Mouse (Mus musculus): ENCODE results near the gene Sugct. TPM values are rescaled to one million over a fixed set of nuclear protein-coding genes. Genes with fewer than 3 reads are reported as not detected.

Sugct gene
- polyA plus RNA-seq, 1 experiment from 2014 or later, result 2.7 TPM

DNA sequence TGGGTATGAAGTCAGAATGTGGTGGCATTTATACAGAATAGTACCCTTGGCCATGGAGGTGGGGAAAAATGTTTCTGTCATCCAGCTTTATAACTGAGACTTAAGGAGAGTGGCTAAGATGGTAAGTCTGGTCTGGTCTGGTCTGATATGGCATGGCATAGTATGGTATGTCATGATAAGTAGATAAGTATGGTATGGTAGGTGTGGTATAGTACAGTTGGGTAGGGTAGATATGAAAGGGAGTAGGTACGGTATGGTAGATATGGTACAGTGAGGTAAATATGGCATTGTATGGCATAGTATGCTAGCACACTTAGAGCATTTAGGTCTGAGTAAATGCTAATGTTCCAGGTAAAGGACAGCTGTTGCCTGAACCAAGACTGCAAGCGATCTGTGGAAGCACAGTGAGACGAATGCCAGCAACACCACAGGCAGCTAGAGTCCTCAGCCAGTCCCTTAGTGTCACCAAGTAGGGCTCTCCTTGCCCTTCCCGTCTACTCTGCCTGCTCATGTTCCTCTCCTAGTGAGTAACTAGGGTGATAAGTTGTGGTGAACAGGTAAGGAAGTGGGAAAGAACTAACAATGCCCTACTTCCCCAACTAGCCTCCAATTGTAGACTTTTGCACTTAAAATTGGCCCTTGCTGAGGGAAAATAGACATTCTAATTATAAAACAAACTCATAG, 667.4 kb downstream of the Sugct start:
- peak overlapping the region; percentile 37 for H3K4me2 ChIP-seq
- no peaks in the 10 kb centered on the region for H3K36me3 ChIP-seq
- peak overlapping the region; percentile 86 for H3K27ac ChIP-seq
- no peaks in the 10 kb centered on the region for H3K9me3 ChIP-seq (replicated peaks)
- H3K4me1 ChIP-seq (replicated peaks), result peaks cover 31% of the 10 kb centered on the region
- H3K27me3 ChIP-seq, result no peaks in the 10 kb centered on the region
- no peak overlapping the region for H3K4me3 ChIP-seq (replicated peaks)
- 35% methylated on average over 4 of the region's 4 CpGs for WGBS (ENCODE audit: insufficient replicate concordance)
- DNase-seq, result no peak
- peak; percentile 99 for ATAC-seq (ENCODE audit: low read depth)
- no peak overlapping the region for H3K9ac ChIP-seq

DNA sequence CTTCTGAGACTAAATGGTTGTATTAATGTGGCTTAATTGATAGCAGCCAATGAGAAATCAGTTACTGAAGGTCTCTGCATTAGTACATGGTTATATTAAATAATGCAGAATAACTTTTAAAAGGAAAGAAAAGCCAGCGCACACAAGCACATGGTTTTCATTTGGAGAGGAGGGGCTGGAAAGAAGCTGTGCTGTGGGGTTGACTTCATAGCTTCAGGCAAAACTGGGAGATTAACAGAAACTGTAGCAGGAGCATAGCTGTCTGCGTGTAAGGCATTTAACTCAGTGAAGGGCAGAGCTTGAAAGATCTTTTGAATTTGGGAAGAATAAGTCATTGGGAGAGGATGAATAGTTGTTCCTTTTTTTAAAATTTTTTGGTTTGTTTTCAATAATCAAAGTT, 668.4 kb downstream of the Sugct start:
- H3K27me3 ChIP-seq, result no peaks in the 10 kb centered on the region
- H3K36me3 ChIP-seq, result no peaks in the 10 kb centered on the region
- ATAC-seq (ENCODE audit: low read depth), result no peak
- H3K4me3 ChIP-seq (replicated peaks), result no peak overlapping the region
- H3K4me2 ChIP-seq, result no peak overlapping the region
- H3K4me1 ChIP-seq (replicated peaks), result peaks cover 31% of the 10 kb centered on the region
- DNase-seq, result no peak
- 70% methylated on average over 2 of the region's 2 CpGs for WGBS (ENCODE audit: insufficient replicate concordance)
- H3K27ac ChIP-seq, result peak overlapping the region; percentile 80; the same call in 1 of the 2 replicates
- H3K9ac ChIP-seq, result no peak overlapping the region
- no peaks in the 10 kb centered on the region for H3K9me3 ChIP-seq (replicated peaks)

GRCm38 (mm10) chr13:16996464-16996863, 698.9 kb downstream of the Sugct start:
- H3K4me2 ChIP-seq, result no peak overlapping the region

DNA sequence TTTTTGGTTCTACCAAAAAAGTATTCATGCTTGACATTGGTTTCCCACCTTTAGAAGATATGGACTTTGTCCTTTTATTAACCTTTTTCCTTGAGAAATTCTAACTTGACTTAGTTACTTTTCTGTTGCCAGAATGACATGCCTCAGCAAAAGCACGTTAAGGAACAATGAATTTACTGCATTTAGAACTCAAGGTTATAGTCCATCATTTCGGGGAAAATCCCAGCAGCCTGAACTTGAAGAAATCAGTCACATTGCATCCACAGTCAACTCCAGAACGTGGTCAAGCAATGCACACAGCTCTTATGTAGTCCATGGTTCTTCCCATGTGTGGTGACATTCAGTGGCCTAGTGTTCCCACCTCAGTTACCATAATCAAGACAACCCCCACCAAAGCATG, 700.0 kb downstream of the Sugct start:
- no peaks in the 10 kb centered on the region for H3K4me1 ChIP-seq (replicated peaks)
- no peak overlapping the region for H3K27ac ChIP-seq
- H3K36me3 ChIP-seq, result no peaks in the 10 kb centered on the region
- 53% methylated on average over 3 of the region's 3 CpGs for WGBS (ENCODE audit: insufficient replicate concordance)
- H3K4me2 ChIP-seq, result no peak overlapping the region
- no peaks in the 10 kb centered on the region for H3K9me3 ChIP-seq (replicated peaks)
- H3K27me3 ChIP-seq, result no peaks in the 10 kb centered on the region
- no peak overlapping the region for H3K9ac ChIP-seq
- ATAC-seq (ENCODE audit: low read depth) (no peak), DNase-seq (no peak)
- H3K4me3 ChIP-seq (replicated peaks), result no peak overlapping the region

More at GRCm38 (mm10) chr13:16996464-16996863, 698.9 kb downstream of the Sugct start:
- Histone ChIP-seq H3K9ac (no peak overlapping the region), H3K27me3 (no peaks in the 10 kb centered on the region), H3K4me3 (replicated peaks) (no peak overlapping the region), H3K9me3 (replicated peaks) (no peaks in the 10 kb centered on the region), H3K36me3 (no peaks in the 10 kb centered on the region), H3K4me1 (replicated peaks) (no peaks in the 10 kb centered on the region), H3K27ac (no peak overlapping the region)
- ATAC-seq (ENCODE audit: low read depth) (no peak), DNase-seq (no peak)
- 60% methylated on average over 2 of the region's 2 CpGs for WGBS (ENCODE audit: insufficient replicate concordance)

- Histone ChIP-seq H3K9ac (no peak overlapping the region), H3K27ac (no peak overlapping the region), H3K27me3 (no peaks in the 10 kb centered on the region), H3K4me3 (replicated peaks) (no peak overlapping the region), H3K4me1 (replicated peaks) (no peaks in the 10 kb centered on the region), H3K36me3 (no peaks in the 10 kb centered on the region), H3K4me2 (no peak overlapping the region), H3K9me3 (replicated peaks) (no peaks in the 10 kb centered on the region)
- DNase-seq (no peak), ATAC-seq (ENCODE audit: low read depth) (no peak)
- 61% methylated on average over 6 of the region's 6 CpGs for WGBS (ENCODE audit: insufficient replicate concordance)
These were observed 717.6 kb downstream of the Sugct start for GRCm38 (mm10) chr13:16977743-16978142.

GRCm38 (mm10) chr13:16971277-16971676, 724.1 kb downstream of the Sugct start:
- Histone ChIP-seq H3K9ac (no peak overlapping the region), H3K4me2 (no peak overlapping the region), H3K9me3 (replicated peaks) (no peaks in the 10 kb centered on the region), H3K4me3 (replicated peaks) (no peak overlapping the region), H3K27me3 (no peaks in the 10 kb centered on the region), H3K27ac (no peak overlapping the region), H3K36me3 (no peaks in the 10 kb centered on the region), H3K4me1 (replicated peaks) (no peaks in the 10 kb centered on the region)
- WGBS (ENCODE audit: insufficient replicate concordance), result 69% methylated on average over 2 of the region's 2 CpGs
- ATAC-seq (ENCODE audit: low read depth) (no peak), DNase-seq (no peak)

- Histone ChIP-seq H3K4me1 (replicated peaks) (no peaks in the 10 kb centered on the region), H3K9ac (no peak overlapping the region), H3K4me3 (replicated peaks) (no peak overlapping the region), H3K27ac (no peak overlapping the region), H3K9me3 (replicated peaks) (no peaks in the 10 kb centered on the region), H3K27me3 (no peaks in the 10 kb centered on the region), H3K36me3 (no peaks in the 10 kb centered on the region), H3K4me2 (no peak overlapping the region)
- 75% methylated on average over 5 of the region's 5 CpGs for WGBS (ENCODE audit: insufficient replicate concordance)
- ATAC-seq (ENCODE audit: low read depth), result no peak
- DNase-seq, result no peak
These were observed 726.4 kb downstream of the Sugct start for GRCm38 (mm10) chr13:16968995-16969394.

GRCm38 (mm10) chr13:16964823-16965475, 730.4 kb downstream of the Sugct start:
- DNase-seq (no peak), ATAC-seq (ENCODE audit: low read depth) (no peak)
- no peaks in the 10 kb centered on the region for H3K9me3 ChIP-seq (replicated peaks)
- H3K4me2 ChIP-seq, result no peak overlapping the region
- WGBS (ENCODE audit: insufficient replicate concordance), result 60% methylated on average over 4 of the region's 4 CpGs
- H3K27ac ChIP-seq, result no peak overlapping the region
- no peak overlapping the region for H3K9ac ChIP-seq
- H3K4me3 ChIP-seq (replicated peaks), result no peak overlapping the region
- no peaks in the 10 kb centered on the region for H3K4me1 ChIP-seq (replicated peaks)
- H3K27me3 ChIP-seq, result no peaks in the 10 kb centered on the region
- H3K36me3 ChIP-seq, result no peaks in the 10 kb centered on the region

GRCm38 (mm10) chr13:16952045-16952444, 743.3 kb downstream of the Sugct start:
- WGBS (ENCODE audit: insufficient replicate concordance), result 57% methylated on average over 4 of the region's 4 CpGs
- H3K4me3 ChIP-seq (replicated peaks), result no peak overlapping the region

DNA sequence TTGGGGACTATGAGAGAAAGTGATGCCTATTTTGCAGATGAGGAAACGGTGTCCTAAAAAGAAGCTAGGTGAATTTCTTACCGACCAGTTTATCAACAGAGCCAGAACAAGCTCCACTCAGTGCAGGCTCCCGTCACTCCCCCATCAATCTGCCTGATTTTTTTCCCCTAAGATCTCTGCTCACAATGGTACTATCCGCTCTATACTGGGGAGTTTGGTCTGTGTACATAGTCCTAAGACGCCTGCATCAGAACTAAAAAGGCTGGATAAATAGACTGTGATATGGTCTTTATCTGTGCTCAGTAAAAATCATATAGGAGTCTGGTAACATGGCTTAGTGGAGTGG, 755.9 kb downstream of the Sugct start:
- H3K4me1 ChIP-seq (replicated peaks), result no peaks in the 10 kb centered on the region
- no peak overlapping the region for H3K27ac ChIP-seq
- no peaks in the 10 kb centered on the region for H3K36me3 ChIP-seq
- WGBS (ENCODE audit: insufficient replicate concordance), result 72% methylated on average over 5 of the region's 5 CpGs
- no peak overlapping the region for H3K4me3 ChIP-seq (replicated peaks)
- ATAC-seq (ENCODE audit: low read depth), result no peak
- H3K4me2 ChIP-seq, result no peak overlapping the region
- H3K9me3 ChIP-seq (replicated peaks), result no peaks in the 10 kb centered on the region
- no peak overlapping the region for H3K9ac ChIP-seq
- no peaks in the 10 kb centered on the region for H3K27me3 ChIP-seq
- DNase-seq, result no peak

More at GRCm38 (mm10) chr13:16952045-16952444, 743.3 kb downstream of the Sugct start:
- no peaks in the 10 kb centered on the region for H3K9me3 ChIP-seq (replicated peaks)
- no peak overlapping the region for H3K4me2 ChIP-seq
- no peaks in the 10 kb centered on the region for H3K36me3 ChIP-seq
- no peaks in the 10 kb centered on the region for H3K4me1 ChIP-seq (replicated peaks)
- no peaks in the 10 kb centered on the region for H3K27me3 ChIP-seq
- H3K27ac ChIP-seq, result no peak overlapping the region
- ATAC-seq (ENCODE audit: low read depth), result no peak
- H3K9ac ChIP-seq, result no peak overlapping the region
- no peak for DNase-seq

- no peaks in the 10 kb centered on the region for H3K36me3 ChIP-seq
- no peak for DNase-seq
- H3K4me2 ChIP-seq, result no peak overlapping the region
- H3K27ac ChIP-seq, result no peak overlapping the region
- WGBS (ENCODE audit: insufficient replicate concordance), result 66% methylated on average over 12 of the region's 12 CpGs
- no peak overlapping the region for H3K4me3 ChIP-seq (replicated peaks)
- no peaks in the 10 kb centered on the region for H3K9me3 ChIP-seq (replicated peaks)
- no peak for ATAC-seq (ENCODE audit: low read depth)
- H3K27me3 ChIP-seq, result no peaks in the 10 kb centered on the region
- H3K9ac ChIP-seq, result no peak overlapping the region
- no peaks in the 10 kb centered on the region for H3K4me1 ChIP-seq (replicated peaks)
These were observed 756.5 kb downstream of the Sugct start for GRCm38 (mm10) chr13:16938552-16939465.

Data from liver, embryonic 13.5 days (tissue).